In the genomic region with DNA sequence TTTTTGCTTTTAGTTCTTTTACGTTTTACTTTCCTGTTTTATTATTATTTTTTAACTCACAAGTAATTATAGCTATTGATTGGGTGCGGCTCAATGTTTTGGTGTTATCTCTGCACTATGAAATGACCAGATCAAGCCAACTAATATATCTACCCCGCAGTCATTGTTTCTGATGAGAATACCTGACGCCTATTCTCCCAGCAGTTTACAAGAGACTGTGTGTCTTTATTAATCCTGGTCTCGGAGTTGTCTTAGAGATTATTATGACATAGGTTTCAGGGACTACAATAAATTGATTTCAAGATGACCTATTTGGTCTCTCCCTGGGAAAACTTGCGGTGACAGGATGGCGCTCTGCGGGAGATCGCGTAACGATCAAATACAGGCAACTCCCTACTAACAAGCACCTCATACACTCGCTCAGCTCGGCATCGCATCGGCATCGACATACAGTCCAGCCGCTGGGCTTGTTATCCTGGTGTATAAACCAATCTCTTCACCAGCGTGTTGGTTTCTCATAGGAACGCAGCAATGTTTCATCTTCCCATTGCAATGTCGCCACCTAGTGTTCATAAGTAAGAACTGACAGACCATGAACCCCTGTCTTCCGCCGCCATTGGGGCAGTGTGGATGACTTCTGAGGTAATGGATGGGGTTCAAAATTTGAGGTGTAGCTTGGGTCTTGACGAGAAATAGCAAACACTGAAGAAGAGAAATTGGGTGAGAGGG, we compare ENCODE assay signal across 8 mouse cellular contexts. TPM values are rescaled to one million over a fixed set of nuclear protein-coding genes. Genes with fewer than 3 reads are reported as not detected.
DNase-seq lines count a peak whose midpoint lies in the region; ATAC-seq lines count a peak whose summit lies in the region.

No protein-coding gene starts in this region.

- no peaks in the 10 kb centered on the region; the same call in 1 of the 2 replicates for H3K4me1 ChIP-seq in midbrain, embryonic 11.5 days (ENCODE audit: control insufficient read depth, insufficient read depth, low read length)

- H3K27ac ChIP-seq in midbrain, embryonic 11.5 days (ENCODE audit: low read depth, low read length) = no peak overlapping the region

- no peaks in the 10 kb centered on the region for H3K36me3 ChIP-seq in midbrain, embryonic 11.5 days (ENCODE audit: control insufficient read depth, insufficient read depth, low read length)

- intact Hi-C loops in left cerebral cortex, postnatal 36 days (cut with DNase I) = loop anchor here (2.0 to 5.0 kb wide), 4 partner anchors 78 to 273 kb away; no protein-coding TSS in a partner anchor

- ATAC-seq in granulocyte monocyte progenitor cell, adult 5-6 weeks (replicated peaks; ENCODE audit: poor library complexity, severe bottlenecking) = peak; percentile 71
- peak; percentile 68 for ATAC-seq in midbrain, embryonic 11.5 days (ENCODE audit: low FRiP score)

- no peak overlapping the region for H3K9ac ChIP-seq in midbrain, embryonic 11.5 days (ENCODE audit: low read length)

- no peaks in the 10 kb centered on the region for H3K27me3 ChIP-seq in midbrain, embryonic 11.5 days (ENCODE audit: control insufficient read depth, insufficient read depth, low read length)

- H3K4me2 ChIP-seq in midbrain, embryonic 11.5 days = peak overlapping the region; percentile 33; the same call in 1 of the 2 replicates

- WGBS in midbrain, embryonic 11.5 days = 30% methylated on average over 23 of the region's 23 CpGs

- H3K4me3 ChIP-seq in midbrain, embryonic 11.5 days (ENCODE audit: low read depth, low read length) = no peak overlapping the region

- H3K9me3 ChIP-seq in midbrain, embryonic 11.5 days (ENCODE audit: control insufficient read depth, low read length) = no peaks in the 10 kb centered on the region

- peak; percentile 62 for DNase-seq in 3134 (ENCODE audit: extremely low read depth, insufficient read length, low spot score)
- peak; percentile 18 for DNase-seq in WW6 (ENCODE audit: low read depth, low spot score)
- peak; percentile 91 for DNase-seq in embryo, embryonic 10.5 days (ENCODE audit: low spot score)
- peak; percentile 42 for DNase-seq in kidney, adult 11 months
- peak; percentile 52 to 69 for DNase-seq in left cerebral cortex, postnatal 36 days (ENCODE audit: low spot score in 2 of 2)
- peak; percentile 95 for DNase-seq in midbrain, embryonic 11.5 days (ENCODE audit: low spot score, missing footprints)
- peak; percentile 13 for DNase-seq in spleen, adult 12 weeks (ENCODE audit: low spot score)

RNA-seq across cellular contexts. Expression of a gene that starts 31.2 kb away (rescaled TPM):
- total RNA-seq in granulocyte monocyte progenitor cell, adult 5-6 weeks (2014; fragmentation: Nextera tagmentation) = not detected in 2 replicates
- total RNA-seq in granulocyte monocyte progenitor cell, adult 5-6 weeks (2017) = 0.93 and 1.8 TPM in 2 replicates
- 1 to 10 TPM in 1 of 2 experiments, under 1 TPM in 1; 0.69 to 1.3 TPM for total RNA-seq in left cerebral cortex, postnatal 36 days (2021)
- 2.5 and 2.7 TPM in 2 replicates for polyA plus RNA-seq in midbrain, embryonic 11.5 days (2014; fragmentation: Nextera tagmentation; extraction: Ambion mirVana)

RNA-seq across cellular contexts. Expression of a gene that starts 34.0 kb away (rescaled TPM):
- not detected in 2 replicates for total RNA-seq in granulocyte monocyte progenitor cell, adult 5-6 weeks (2014; fragmentation: Nextera tagmentation)
- not detected in 2 replicates for total RNA-seq in granulocyte monocyte progenitor cell, adult 5-6 weeks (2017)
- under 1 TPM; 0.27 to 0.36 TPM for total RNA-seq in left cerebral cortex, postnatal 36 days (2021)
- not detected in 2 replicates for polyA plus RNA-seq in midbrain, embryonic 11.5 days (2014; fragmentation: Nextera tagmentation; extraction: Ambion mirVana)

Comparison
In these comparisons a context has a peak if more than half of its experiments do, and no peak if none do; other contexts are left out.
1. DNase-seq: peak in every context shown above with its lines; median percentile 95 in midbrain, embryonic 11.5 days; 91 in embryo, embryonic 10.5 days; 62 in 3134; 60 in left cerebral cortex, postnatal 36 days; 42 in kidney, adult 11 months; 18 in WW6; 13 in spleen, adult 12 weeks.